Mouse (Mus musculus): ENCODE measurements around the gene Neil3.
A peak's percentile ranks its signal among the peaks of the same experiment; 100 is the strongest.

DNA sequence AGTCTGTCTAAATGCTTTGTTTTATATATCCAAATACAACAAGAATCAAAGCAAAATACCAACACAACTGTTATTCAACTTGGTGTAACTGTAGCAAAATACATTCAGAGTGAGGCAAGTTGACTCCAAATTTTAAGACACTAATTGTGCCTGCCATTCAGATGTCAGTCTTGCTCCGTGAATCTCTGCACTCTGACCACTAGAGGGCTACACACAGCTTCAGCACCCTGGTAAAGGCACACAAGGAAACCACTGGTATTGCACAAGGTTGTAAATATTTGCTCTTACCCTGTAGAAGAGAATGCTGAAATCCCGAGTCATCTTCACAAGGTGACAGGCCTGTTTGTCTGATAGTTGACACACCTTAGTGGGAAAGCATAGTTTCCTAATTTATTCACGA, 31.8 kb downstream of the Neil3 start:
- peak; percentile 87 for TF ChIP-seq CTCF (IDR thresholded peaks at IDR 0.05; ENCODE audit: low read depth)
- no peak for TF ChIP-seq EP300 (IDR thresholded peaks at IDR 0.05; ENCODE audit: low read depth)
